Mouse (Mus musculus) lung, postnatal 0 days (tissue): ENCODE measurements around the gene Mxd4. TPM values are rescaled to one million over a fixed set of nuclear protein-coding genes. Genes with fewer than 3 reads are reported as not detected.

Experiments used
- ATAC-seq: fragments of 200-750 bp; cut with Nextera tagmentation; 2 replicates; pipeline ENCODE4 v1.8.0; 2017; ENCODE audit warnings: moderate library complexity
- DNase-seq: peaks from one replicate; pipeline ENCODE4 v3.0.0-alpha.2; 2016; ENCODE audit warnings: low spot score
- H3K27ac ChIP-seq: fragments of 300-500 bp; sonication (generic); 2 replicates; pipeline ENCODE4 v1.5.1; 2014; ENCODE audit warnings: antibody characterized with exemption, mild to moderate bottlenecking, low read length, mixed read lengths
- H3K27me3 ChIP-seq: fragments of 300-500 bp; sonication (generic); replicated peaks from 2 replicates; pipeline ENCODE4 v1.6.1; 2014; ENCODE audit warnings: low read length, mixed read lengths; ENCODE audit not compliant: insufficient read depth
- H3K36me3 ChIP-seq: fragments of 300-500 bp; sonication (generic); 2 replicates; pipeline ENCODE4 v1.6.1; 2014; ENCODE audit warnings: low read length, mixed read lengths; ENCODE audit not compliant: insufficient read depth
- H3K4me1 ChIP-seq: fragments of 300-500 bp; sonication (generic); 2 replicates; pipeline ENCODE4 v1.6.1; 2014; ENCODE audit warnings: antibody characterized with exemption, low read depth, low read length, mixed read lengths; ENCODE audit not compliant: insufficient read depth
- H3K4me2 ChIP-seq: fragments of 300-500 bp; sonication (generic); replicated peaks from 2 replicates; pipeline ENCODE4 v1.6.1; 2014; ENCODE audit warnings: low read depth, mild to moderate bottlenecking, low read length, moderate library complexity, mixed read lengths
- H3K4me3 ChIP-seq: fragments of 300-500 bp; sonication (generic); 2 replicates; pipeline ENCODE4 v1.5.1; 2014; ENCODE audit warnings: low read depth, low read length
- H3K9ac ChIP-seq: fragments of 300-500 bp; sonication (generic); replicated peaks from 2 replicates; pipeline ENCODE4 v1.6.1; 2014; ENCODE audit warnings: low read depth, mild to moderate bottlenecking
- H3K9me3 ChIP-seq: fragments of 300-500 bp; sonication (generic); 2 replicates; pipeline ENCODE4 v1.6.1; 2016; ENCODE audit warnings: low read length, mixed read lengths
- CTCF ChIP-seq: IDR thresholded peaks from 2 replicates; pipeline ENCODE4 v1.5.1; 2016; ENCODE audit warnings: antibody characterized with exemption, mild to moderate bottlenecking
- EP300 ChIP-seq: IDR thresholded peaks from 2 replicates; pipeline ENCODE4 v1.6.1; 2016; ENCODE audit warnings: antibody characterized with exemption, mild to moderate bottlenecking, control low read depth
- WGBS: fragments of 180-500 bp; shearing (Covaris S2); extraction: QIAGEN DNeasy Blood & Tissue Kit; methylation state at CpG from one replicate; pipeline ENCODE4 v1.1.7; 2014; 5-methylcytosine and 5-hydroxymethylcytosine counted together
- polyA plus RNA-seq: library from polyadenylated mRNA; unstranded; fragments of >200 nt; fragmentation: Nextera tagmentation; extraction: Ambion mirVana; gene quantifications from 2 replicates; pipeline ENCODE4 v1.2.1, GENCODE M21; 2015

Gene Mxd4
- polyA plus RNA-seq = 65.1 and 68.2 TPM in 2 replicates

DNA sequence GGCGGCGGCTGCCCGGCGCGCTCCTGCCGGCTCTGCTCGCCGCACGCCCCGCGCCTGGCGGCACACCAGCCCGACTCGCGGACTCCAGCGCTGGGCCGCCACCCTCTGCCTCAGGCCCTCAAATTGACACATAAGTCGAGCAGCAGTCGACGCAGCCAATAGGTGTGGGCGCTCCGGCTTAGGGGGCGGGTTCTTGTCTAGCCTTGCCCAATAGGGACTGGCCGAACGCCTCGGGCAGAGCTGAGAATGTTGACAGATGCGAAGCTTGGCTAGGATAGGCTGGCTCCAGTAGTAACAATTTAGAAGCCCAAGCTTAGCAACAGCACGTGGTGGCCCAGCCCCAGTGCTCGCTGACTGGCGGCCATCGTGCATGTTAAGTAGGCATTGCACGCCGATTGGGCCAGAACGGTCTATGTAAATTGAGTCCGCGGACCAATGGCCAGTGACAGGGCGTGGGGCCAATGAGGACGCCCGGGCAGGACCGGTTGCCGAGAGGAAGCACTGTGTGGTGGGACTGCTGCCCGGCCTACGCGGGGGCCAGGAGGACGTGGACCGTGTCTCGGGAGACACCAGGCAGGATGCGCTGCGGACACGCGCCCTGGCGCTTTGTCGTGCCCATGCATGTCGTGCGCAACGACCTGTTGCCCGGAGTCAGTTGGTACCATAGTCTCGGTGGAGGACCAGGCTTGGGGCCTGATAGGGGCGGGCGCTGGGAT lies at the start of gene Mxd4:
Gene Mxd4, minus strand, starts transcription at position 120 of the 716 bp plus-strand sequence.
- H3K9ac ChIP-seq = peak within 1 kb of the TSS; percentile 90
- H3K36me3 ChIP-seq = peaks cover 4% of the 10 kb centered on the region; the same call in 1 of the 2 replicates
- no peaks in the 10 kb centered on the region for H3K9me3 ChIP-seq
- peaks cover 45% of the 10 kb centered on the region for H3K4me1 ChIP-seq
- H3K27ac ChIP-seq = peak within 1 kb of the TSS; percentile 99
- DNase-seq (peak; percentile 100), ATAC-seq (peak; percentile 96)
- under 1% methylated on average over 60 of the region's 60 CpGs for WGBS
- no peak for TF ChIP-seq CTCF
- no peak for TF ChIP-seq EP300
- H3K4me3 ChIP-seq = peak within 1 kb of the TSS; percentile 89
- H3K27me3 ChIP-seq = no peaks in the 10 kb centered on the region
- H3K4me2 ChIP-seq = peak within 1 kb of the TSS; percentile 97

- Histone ChIP-seq H3K4me1 (no peaks in the 10 kb centered on the region), H3K4me2 (no peak overlapping the region), H3K9me3 (no peaks in the 10 kb centered on the region), H3K27me3 (no peaks in the 10 kb centered on the region), H3K36me3 (no peaks in the 10 kb centered on the region), H3K27ac (no peak overlapping the region), H3K4me3 (no peak overlapping the region), H3K9ac (no peak overlapping the region)
- TF ChIP-seq EP300 (no peak), CTCF (peak; percentile 92)
- ATAC-seq = 0 out of 2 replicates have a peak, but pooled peaks have one; percentile 35
- 47% methylated on average over 10 of the region's 10 CpGs for WGBS
- DNase-seq = peak; percentile 58
Measured at GRCm38 (mm10) chr5:34235898-34236420, 48.4 kb upstream of the Mxd4 start.

DNA sequence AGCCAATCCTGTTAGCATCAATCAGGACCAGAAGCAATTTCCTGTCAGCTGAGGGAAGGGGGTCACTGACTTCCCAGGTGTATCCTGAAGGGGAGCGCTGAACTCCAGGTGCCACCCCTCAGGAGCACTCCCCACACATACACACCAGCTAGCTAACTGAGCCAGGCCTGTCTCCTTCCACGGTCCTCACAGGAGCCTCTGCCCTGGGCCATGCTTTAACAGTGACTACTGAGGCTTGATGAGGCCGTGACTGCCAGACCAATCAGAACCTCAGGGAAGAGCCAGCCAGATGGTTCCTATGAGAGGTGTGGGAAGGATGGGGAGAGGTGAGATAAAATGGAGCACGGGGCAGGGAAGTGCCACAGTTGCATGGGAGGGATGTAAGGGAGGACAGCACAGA lies 47.5 kb upstream of the Mxd4 start:
- DNase-seq (no peak), ATAC-seq (no peak)
- Histone ChIP-seq H3K27me3 (no peaks in the 10 kb centered on the region), H3K9me3 (no peaks in the 10 kb centered on the region), H3K4me3 (no peak overlapping the region), H3K4me2 (no peak overlapping the region), H3K4me1 (no peaks in the 10 kb centered on the region), H3K27ac (no peak overlapping the region), H3K9ac (no peak overlapping the region), H3K36me3 (no peaks in the 10 kb centered on the region)
- 49% methylated on average over 4 of the region's 4 CpGs for WGBS
- TF ChIP-seq CTCF = no peak
- no peak for TF ChIP-seq EP300

DNA sequence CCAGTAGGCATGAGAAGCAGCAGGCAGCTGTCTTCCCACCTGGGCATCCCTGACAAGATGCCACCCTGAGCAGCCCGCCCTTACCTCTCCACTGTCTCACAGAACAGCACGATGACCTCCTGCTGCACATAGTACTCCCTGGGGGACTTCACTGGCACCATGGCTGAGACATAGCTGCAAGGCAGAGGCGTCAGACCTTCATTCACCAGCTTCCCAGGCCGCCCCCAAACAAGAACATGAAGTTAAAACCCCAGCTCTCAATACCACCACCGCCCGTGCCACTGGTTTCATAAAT lies 45.6 kb upstream of the Mxd4 start:
- no peaks in the 10 kb centered on the region for H3K27me3 ChIP-seq
- 85% methylated on average over 6 of the region's 6 CpGs for WGBS

DNA sequence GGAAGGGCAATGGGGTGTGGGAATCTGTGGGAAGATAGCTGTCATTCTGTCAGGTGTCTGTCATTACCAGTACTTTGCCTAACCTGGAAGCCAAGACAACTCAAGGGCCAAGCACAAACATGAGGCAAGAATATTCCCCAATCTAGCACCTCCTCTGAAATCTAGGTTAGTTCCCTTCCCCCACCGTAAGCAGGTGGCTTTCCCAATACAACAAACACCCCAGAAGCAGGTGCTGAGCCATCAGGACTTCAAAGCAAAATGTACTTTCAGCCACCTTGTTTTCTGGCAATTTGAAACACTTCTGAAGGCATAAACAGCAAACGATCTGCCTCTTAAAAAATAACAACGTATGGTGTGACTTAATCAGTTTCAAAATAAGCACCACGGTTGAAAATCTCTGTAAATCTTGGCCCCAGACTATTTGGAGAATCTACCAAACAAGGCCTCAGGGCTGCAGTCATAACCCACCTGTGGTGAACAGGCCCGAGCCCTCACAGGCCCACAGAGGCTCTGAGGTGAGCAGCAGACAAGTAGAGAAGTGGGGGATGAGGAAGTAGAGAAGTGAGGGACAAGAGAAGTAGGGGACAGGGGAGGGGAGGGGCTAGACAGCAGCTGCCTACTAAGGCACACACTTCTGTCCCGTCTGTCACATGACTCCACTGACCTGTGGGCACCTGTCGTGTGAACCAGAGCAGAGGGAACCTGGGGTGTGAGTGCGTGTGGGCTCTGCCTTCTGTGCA lies 45.1 kb upstream of the Mxd4 start:
- Histone ChIP-seq H3K4me1 (no peaks in the 10 kb centered on the region), H3K4me3 (no peak overlapping the region), H3K4me2 (no peak overlapping the region), H3K9me3 (no peaks in the 10 kb centered on the region), H3K36me3 (no peaks in the 10 kb centered on the region), H3K9ac (no peak overlapping the region), H3K27me3 (no peaks in the 10 kb centered on the region), H3K27ac (no peak overlapping the region)
- DNase-seq (no peak), ATAC-seq (no peak)
- WGBS = 61% methylated on average over 8 of the region's 8 CpGs
- TF ChIP-seq EP300 = no peak
- TF ChIP-seq CTCF = no peak

More for the DNA sequence above, 45.6 kb upstream of the Mxd4 start:
- Histone ChIP-seq H3K9me3 (no peaks in the 10 kb centered on the region), H3K27ac (no peak overlapping the region), H3K36me3 (no peaks in the 10 kb centered on the region), H3K4me2 (no peak overlapping the region), H3K4me1 (no peaks in the 10 kb centered on the region), H3K9ac (no peak overlapping the region), H3K4me3 (no peak overlapping the region)
- no peak for TF ChIP-seq EP300
- TF ChIP-seq CTCF = no peak
- DNase-seq (no peak), ATAC-seq (no peak)

DNA sequence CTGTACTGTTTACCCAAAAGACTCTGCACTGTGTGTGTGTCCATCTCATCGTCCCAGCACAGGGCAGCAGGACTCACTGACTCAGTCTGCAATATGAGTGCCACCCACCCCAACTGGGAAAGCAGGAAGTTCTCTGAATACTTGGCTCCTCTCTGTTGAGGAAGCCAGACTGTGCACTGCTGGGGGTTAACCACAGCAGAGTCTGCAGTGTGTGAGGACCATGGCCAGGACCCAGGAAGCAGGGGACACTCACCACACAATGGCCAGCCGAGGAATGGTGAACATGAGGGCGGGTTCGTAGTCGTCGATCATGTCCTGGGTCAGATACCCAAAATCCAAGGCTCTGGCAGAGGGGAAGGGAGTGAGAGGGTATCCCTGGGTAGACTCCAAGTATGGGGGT lies 44.4 kb upstream of the Mxd4 start:
- Histone ChIP-seq H3K9me3 (no peaks in the 10 kb centered on the region), H3K4me3 (no peak overlapping the region), H3K36me3 (no peaks in the 10 kb centered on the region), H3K27me3 (no peaks in the 10 kb centered on the region), H3K9ac (no peak overlapping the region), H3K27ac (no peak overlapping the region), H3K4me1 (no peaks in the 10 kb centered on the region), H3K4me2 (no peak overlapping the region)
- WGBS = 75% methylated on average over 6 of the region's 6 CpGs
- no peak for TF ChIP-seq CTCF
- no peak for TF ChIP-seq EP300
- ATAC-seq (no peak), DNase-seq (no peak)
